Mouse (Mus musculus): ENCODE data around the gene Dnajc1.

- TF ChIP-seq HCFC1 (IDR thresholded peaks at IDR 0.05; ENCODE audit: borderline replicate concordance, insufficient read depth, low read length) (no peak), CHD2 (IDR thresholded peaks at IDR 0.05; ENCODE audit: low read depth, low read length) (no peak), MAFK (IDR thresholded peaks at IDR 0.05; ENCODE audit: insufficient read depth, low read depth, low read length) (no peak)
These were observed 163.4 kb downstream of the Dnajc1 start for GRCm38 (mm10) chr2:18229279-18229678.

Data from ES-E14 (cell line).